Mouse (Mus musculus) MEL (cell line): Measurements from ENCODE around the gene Col23a1. TPM values are rescaled to one million over a fixed set of nuclear protein-coding genes. Genes with fewer than 3 reads are reported as not detected.

Source experiments
- DNase-seq: peaks from one replicate; pipeline ENCODE4 v3.0.0; 2011; ENCODE audit warnings: low read depth, low spot score
- H3K27ac ChIP-seq: 2 replicates; pipeline ENCODE4 v1.5.1; 2012; ENCODE audit warnings: low read depth, mild to moderate bottlenecking, control low read depth, low read length, moderate library complexity; ENCODE audit not compliant: control insufficient read depth
- H3K27me3 ChIP-seq, 2 experiments: fragments of 150-350 bp in 1 of 2; sonication (generic) in 1 of 2; 2 replicates each; pipeline ENCODE4 v1.6.1; 2012; ENCODE audit warnings: low read length in 2 of 2, mild to moderate bottlenecking in 2 of 2, improper control_type of control experiment in 1 of 2, moderate library complexity in 1 of 2; ENCODE audit not compliant: insufficient read depth in 2 of 2, control insufficient read depth in 1 of 2
- H3K36me3 ChIP-seq, 2 experiments: 2 replicates each; pipeline ENCODE4 v1.6.1; 2012 to 2014; ENCODE audit warnings: low read length in 2 of 2, improper control_type of control experiment in 1 of 2, inconsistent platforms in 1 of 2, mild to moderate bottlenecking in 1 of 2; ENCODE audit not compliant: insufficient read depth in 2 of 2, control insufficient read depth in 1 of 2
- H3K4me1 ChIP-seq, 2 experiments: fragments of 150-350 bp in 1 of 2; sonication (generic) in 1 of 2; 2 replicates each; pipeline ENCODE4 v1.6.1; 2012; ENCODE audit warnings: low read length in 2 of 2, improper control_type of control experiment in 1 of 2, mild to moderate bottlenecking in 1 of 2; ENCODE audit not compliant: insufficient read depth in 2 of 2, control insufficient read depth in 1 of 2
- H3K4me3 ChIP-seq, 2 experiments: fragments of 150-350 bp in 1 of 2; sonication (generic) in 1 of 2; 2 replicates each; pipeline ENCODE4 v1.5.1; 2012; ENCODE audit warnings: low read depth in 2 of 2, low read length in 2 of 2, mild to moderate bottlenecking in 2 of 2, moderate library complexity in 2 of 2, control low read depth in 1 of 2, improper control_type of control experiment in 1 of 2; ENCODE audit not compliant: control insufficient read depth in 1 of 2, insufficient read depth in 1 of 2
- H3K79me2 ChIP-seq: 2 replicates; pipeline ENCODE4 v1.6.1; 2012; ENCODE audit warnings: mild to moderate bottlenecking, low read length, moderate library complexity; ENCODE audit not compliant: control insufficient read depth, poor library complexity, insufficient read depth
- H3K9ac ChIP-seq: 2 replicates; pipeline ENCODE4 v1.6.1; 2012; ENCODE audit warnings: low read depth, mild to moderate bottlenecking, control low read depth, low read length, moderate library complexity; ENCODE audit not compliant: control insufficient read depth, poor library complexity, severe bottlenecking
- H3K9me3 ChIP-seq: fragments of 150-350 bp; sonication (generic); replicated peaks from 2 replicates; pipeline ENCODE4 v1.6.1; 2012; ENCODE audit warnings: mild to moderate bottlenecking, low read length, improper control_type of control experiment, moderate library complexity; ENCODE audit not compliant: insufficient read depth
- BHLHE40 ChIP-seq: IDR thresholded peaks from 2 replicates; pipeline ENCODE4 v1.6.1; 2012; ENCODE audit warnings: low read depth, mild to moderate bottlenecking, inconsistent platforms, low read length, improper control_type of control experiment, borderline replicate concordance
- CHD1 ChIP-seq: IDR thresholded peaks from 2 replicates; pipeline ENCODE4 v1.6.1; 2012; ENCODE audit warnings: low read depth, mild to moderate bottlenecking, inconsistent platforms, low read length, improper control_type of control experiment
- CTCF ChIP-seq, 3 experiments: IDR thresholded peaks in 2 of 3; conservative IDR thresholded peaks in 1 of 3; 2 replicates each; pipeline ENCODE4 v1.5.1; 2011 to 2012; ENCODE audit warnings: low read length in 3 of 3, low read depth in 2 of 3, mild to moderate bottlenecking in 2 of 3, improper control_type of control experiment in 1 of 3, inconsistent platforms in 1 of 3, mixed read lengths in 1 of 3, moderate library complexity in 1 of 3; ENCODE audit not compliant: control insufficient read depth in 1 of 3, insufficient read depth in 1 of 3, poor library complexity in 1 of 3, severe bottlenecking in 1 of 3
- EP300 ChIP-seq, 2 experiments: IDR thresholded peaks; 2 replicates each; pipeline ENCODE4 v1.6.1; 2011; ENCODE audit warnings: improper control_type of control experiment in 2 of 2, low read length in 2 of 2, low read depth in 1 of 2, mild to moderate bottlenecking in 1 of 2
- GABPA ChIP-seq: IDR thresholded peaks from 2 replicates; pipeline ENCODE4 v1.6.1; 2012; ENCODE audit warnings: low read depth, mild to moderate bottlenecking, inconsistent platforms, low read length, improper control_type of control experiment, moderate library complexity
- GATA1 ChIP-seq: IDR thresholded peaks from 2 replicates; pipeline ENCODE4 v1.6.1; 2011; ENCODE audit warnings: low read depth, low read length, improper control_type of control experiment
- HCFC1 ChIP-seq: IDR thresholded peaks from 2 replicates; pipeline ENCODE4 v1.6.1; 2012; ENCODE audit warnings: low read depth, mild to moderate bottlenecking, inconsistent platforms, low read length, improper control_type of control experiment, moderate library complexity
- JUND ChIP-seq: IDR thresholded peaks from 2 replicates; pipeline ENCODE4 v1.6.1; 2011; ENCODE audit warnings: low read depth, mild to moderate bottlenecking, improper control_type of control experiment, low read length
- MAFK ChIP-seq: IDR thresholded peaks from 2 replicates; pipeline ENCODE4 v1.6.1; 2011; ENCODE audit warnings: low read depth, mild to moderate bottlenecking, low read length, improper control_type of control experiment, borderline replicate concordance
- MXI1 ChIP-seq: IDR thresholded peaks from 2 replicates; pipeline ENCODE4 v1.6.1; 2011; ENCODE audit warnings: mild to moderate bottlenecking, low read depth, low read length, improper control_type of control experiment
- NRF1 ChIP-seq: IDR thresholded peaks from 2 replicates; pipeline ENCODE4 v1.6.1; 2014; ENCODE audit warnings: low read depth, mild to moderate bottlenecking, inconsistent platforms, low read length, improper control_type of control experiment, moderate library complexity; ENCODE audit not compliant: poor library complexity, insufficient read depth, severe bottlenecking
- POLR2A ChIP-seq, 2 experiments: IDR thresholded peaks; 2 replicates each; pipeline ENCODE4 v1.6.1; 2011 to 2012; ENCODE audit warnings: low read length in 2 of 2, mild to moderate bottlenecking in 2 of 2, control low read depth in 1 of 2, improper control_type of control experiment in 1 of 2, low read depth in 1 of 2, moderate library complexity in 1 of 2; ENCODE audit not compliant: control insufficient read depth in 1 of 2, insufficient read depth in 1 of 2, poor library complexity in 1 of 2
- POLR2AphosphoS2 ChIP-seq: IDR thresholded peaks from 2 replicates; pipeline ENCODE4 v1.6.1; 2011; ENCODE audit warnings: low read length, improper control_type of control experiment
- POLR2AphosphoS5 ChIP-seq: IDR thresholded peaks from 2 replicates; pipeline ENCODE4 v1.6.1; 2012; ENCODE audit warnings: low read depth, borderline replicate concordance, mild to moderate bottlenecking, inconsistent platforms, low read length, moderate library complexity, mixed read lengths
- RAD21 ChIP-seq: IDR thresholded peaks from 2 replicates; pipeline ENCODE4 v1.6.1; 2011; ENCODE audit warnings: mild to moderate bottlenecking, low read depth, low read length, improper control_type of control experiment
- SMC3 ChIP-seq: IDR thresholded peaks from 2 replicates; pipeline ENCODE4 v1.6.1; 2011; ENCODE audit warnings: low read depth, low read length, improper control_type of control experiment
- TAL1 ChIP-seq: IDR thresholded peaks from 2 replicates; pipeline ENCODE4 v1.6.1; 2012; ENCODE audit warnings: mild to moderate bottlenecking, inconsistent platforms, low read length, moderate library complexity, mixed read lengths
- TBP ChIP-seq: IDR thresholded peaks from 2 replicates; pipeline ENCODE4 v1.8.0; 2011; ENCODE audit warnings: low read depth, low read length, improper control_type of control experiment
- TCF12 ChIP-seq: IDR thresholded peaks from 2 replicates; pipeline ENCODE4 v1.6.1; 2014; ENCODE audit warnings: low read depth, mild to moderate bottlenecking, inconsistent platforms, low read length, improper control_type of control experiment, moderate library complexity
- UBTF ChIP-seq: IDR thresholded peaks from 2 replicates; pipeline ENCODE4 v1.6.1; 2012; ENCODE audit warnings: low read depth, mild to moderate bottlenecking, inconsistent platforms, low read length, improper control_type of control experiment, moderate library complexity, borderline replicate concordance; ENCODE audit not compliant: insufficient read depth
- USF2 ChIP-seq, 2 experiments: IDR thresholded peaks; 2 replicates each; pipeline ENCODE4 v1.6.1; 2011 to 2012; ENCODE audit warnings: improper control_type of control experiment in 2 of 2, low read length in 2 of 2, borderline replicate concordance in 1 of 2, inconsistent platforms in 1 of 2, low read depth in 1 of 2, mild to moderate bottlenecking in 1 of 2; ENCODE audit not compliant: insufficient read depth in 1 of 2
- ZKSCAN1 ChIP-seq: IDR thresholded peaks from 2 replicates; pipeline ENCODE4 v1.6.1; 2012; ENCODE audit warnings: low read depth, mild to moderate bottlenecking, inconsistent platforms, low read length, improper control_type of control experiment, moderate library complexity
- ZMIZ1 ChIP-seq: IDR thresholded peaks from 2 replicates; pipeline ENCODE4 v1.6.1; 2012; ENCODE audit warnings: low read depth, mild to moderate bottlenecking, inconsistent platforms, low read length, improper control_type of control experiment, moderate library complexity
- polyA plus RNA-seq, 2 experiments: library from polyadenylated mRNA; stranded (reverse) in 1 of 2; unstranded in 1 of 2; fragments of >175 nt in 1 of 2; fragments of >200 nt in 1 of 2; gene quantifications; 2 replicates each; pipeline versions ENCODE4 v1.2.1 to v1.2.4; 2012; ENCODE audit warnings: low replicate concordance in 2 of 2, low read depth in 1 of 2; ENCODE audit not compliant: insufficient read length in 2 of 2, insufficient read depth in 1 of 2, missing spikeins in 1 of 2
- total RNA-seq: library from RNA; depleted of rRNA; stranded (reverse); fragments of 300-350 nt; gene quantifications from 2 replicates; pipeline ENCODE4 v1.2.3, GENCODE M21; 2012

Gene Col23a1
- total and polyA plus RNA-seq, 3 experiments: under 0.01 to 0.03 TPM; not detected in 1

DNA sequence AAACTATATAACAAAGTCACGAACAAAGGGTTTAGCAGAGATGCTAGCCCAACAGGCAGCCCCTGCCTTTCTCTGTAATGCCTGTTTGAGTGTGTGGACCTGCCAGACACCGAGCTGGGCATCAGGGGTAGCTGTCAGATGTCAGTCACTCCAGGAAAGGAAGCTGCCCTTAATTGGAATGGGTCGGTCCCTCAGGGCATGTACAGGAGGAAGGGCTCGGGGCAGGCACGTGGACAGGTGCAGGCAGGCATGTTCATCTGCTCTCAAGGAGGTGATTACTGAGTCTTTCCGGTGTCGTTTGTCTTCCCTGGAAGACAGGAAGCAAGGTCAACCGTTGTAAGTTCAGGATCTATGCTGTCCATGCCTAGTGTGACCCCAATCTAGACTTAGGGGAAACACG, 233.9 kb downstream of the Col23a1 start:
- no peaks in the 10 kb centered on the region for H3K9me3 ChIP-seq
- no peak for TF ChIP-seq TAL1
- no peak for TF ChIP-seq RAD21
- no peak for TF ChIP-seq SMC3
- no peak for TF ChIP-seq ZMIZ1
- no peak for TF ChIP-seq GATA1
- no peak for TF ChIP-seq NRF1
- TF ChIP-seq JUND: no peak
- TF ChIP-seq POLR2A (IDR thresholded peaks at IDR 0.05; ENCODE audit: control insufficient read depth in 1 of 2, insufficient read depth in 1 of 2, low read depth in 1 of 2, low read length in 2 of 2, poor library complexity in 1 of 2): no peak
- TF ChIP-seq TCF12: no peak
- no peak for TF ChIP-seq HCFC1
- no peak for TF ChIP-seq MXI1
- no peak for TF ChIP-seq ZKSCAN1
- TF ChIP-seq BHLHE40: no peak
- TF ChIP-seq EP300 (IDR thresholded peaks at IDR 0.05; ENCODE audit: low read depth in 1 of 2, low read length in 2 of 2): no peak
- H3K4me3 ChIP-seq: no peak overlapping the region
- no peak overlapping the region for H3K9ac ChIP-seq
- no peaks in the 10 kb centered on the region for H3K79me2 ChIP-seq
- H3K27ac ChIP-seq: no peak overlapping the region
- no peaks in the 10 kb centered on the region for H3K27me3 ChIP-seq
- H3K36me3 ChIP-seq: no peaks in the 10 kb centered on the region
- no peak for DNase-seq
- H3K4me1 ChIP-seq: no peaks in the 10 kb centered on the region

DNA sequence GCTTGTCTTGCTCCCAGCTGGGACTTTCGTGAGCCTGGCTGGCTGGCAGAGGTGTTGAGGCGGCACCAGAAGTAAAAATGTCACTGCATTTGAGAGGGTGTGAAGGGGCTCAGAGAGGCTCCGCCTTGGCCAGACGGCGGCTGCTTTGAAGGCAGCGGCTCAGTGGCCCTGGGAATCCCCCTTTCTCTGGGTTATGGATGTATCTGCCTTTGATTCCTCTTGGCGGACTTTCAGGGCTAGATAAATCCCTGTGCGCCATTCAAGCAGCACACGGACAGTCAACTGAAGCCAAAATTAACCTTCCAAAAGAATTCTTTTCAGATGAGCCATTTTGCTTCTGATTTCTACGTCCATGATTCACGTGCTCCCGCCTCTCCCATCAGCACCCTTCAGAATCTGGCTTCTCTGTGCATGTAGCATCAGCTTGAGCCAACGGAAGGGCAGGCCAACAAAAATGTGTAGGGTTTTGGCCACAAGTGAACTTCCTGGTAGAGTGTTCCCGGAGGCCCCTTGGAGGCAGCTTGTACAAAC, 237.0 kb downstream of the Col23a1 start:
- Histone ChIP-seq H3K4me3 (no peak overlapping the region), H3K9ac (no peak overlapping the region), H3K79me2 (no peaks in the 10 kb centered on the region), H3K27ac (no peak overlapping the region), H3K36me3 (no peaks in the 10 kb centered on the region), H3K27me3 (no peaks in the 10 kb centered on the region), H3K4me1 (no peaks in the 10 kb centered on the region), H3K9me3 (no peaks in the 10 kb centered on the region)
- no peak for TF ChIP-seq RAD21
- TF ChIP-seq USF2 (IDR thresholded peaks at IDR 0.05; ENCODE audit: borderline replicate concordance in 1 of 2, insufficient read depth in 1 of 2, low read depth in 1 of 2, low read length in 2 of 2): no peak
- no peak for TF ChIP-seq GABPA
- no peak for TF ChIP-seq MAFK
- no peak for TF ChIP-seq POLR2AphosphoS2
- no peak for TF ChIP-seq CHD1
- no peak for TF ChIP-seq TBP
- no peak for TF ChIP-seq ZKSCAN1
- no peak for TF ChIP-seq MXI1
- no peak for TF ChIP-seq CTCF (IDR thresholded peaks at IDR 0.05 in 2 of 3, conservative IDR thresholded peaks at IDR 0.05 in 1 of 3; ENCODE audit: control insufficient read depth in 1 of 3, insufficient read depth in 1 of 3, low read depth in 2 of 3, low read length in 3 of 3, poor library complexity in 1 of 3, severe bottlenecking in 1 of 3)
- no peak for TF ChIP-seq UBTF
- TF ChIP-seq HCFC1: no peak
- no peak for TF ChIP-seq POLR2AphosphoS5
- DNase-seq: no peak
